Mouse (Mus musculus) lung, postnatal 0 days (tissue): ENCODE measurements at regions not wholly inside any gene's neighbourhood (a gene's known extent, or its start where the extent isn't known, plus 50 kb on each side); places are given as distances from the start of the nearest gene placed in this dataset.

Experiments used
- CTCF ChIP-seq: IDR thresholded peaks from 2 replicates; pipeline ENCODE4 v1.5.1; 2016; ENCODE audit warnings: antibody characterized with exemption, mild to moderate bottlenecking
- EP300 ChIP-seq: IDR thresholded peaks from 2 replicates; pipeline ENCODE4 v1.6.1; 2016; ENCODE audit warnings: antibody characterized with exemption, mild to moderate bottlenecking, control low read depth

- TF ChIP-seq CTCF: no peak
- TF ChIP-seq EP300: peak; percentile 61; the same call in 1 of the 2 replicates
Observed at GRCm38 (mm10) chr9:61723021-61723581, 191.2 kb downstream of the Rplp1 start.
